ENCODE assay signal across 30 mouse cellular contexts in the genomic region with DNA sequence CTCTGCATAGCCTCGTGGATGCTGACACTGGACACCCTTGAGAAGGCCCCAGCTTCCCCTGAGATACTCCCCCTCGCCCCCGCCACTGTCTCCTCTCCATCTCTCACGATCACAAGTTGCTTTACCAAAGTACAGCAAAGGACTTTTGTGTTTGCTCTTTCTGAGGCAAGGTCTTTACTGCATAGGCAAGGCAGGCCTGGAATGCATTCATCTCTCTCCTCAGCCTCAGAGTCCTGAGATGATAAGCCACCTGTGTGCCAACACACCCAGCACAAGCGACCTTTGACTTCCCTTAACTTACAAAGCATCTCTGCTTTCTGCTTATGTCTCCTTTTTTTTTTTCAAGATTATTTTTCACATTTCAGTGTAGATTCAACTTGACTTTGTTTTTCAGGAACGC.
DNase-seq lines count a peak whose midpoint lies in the region; ATAC-seq and TF ChIP-seq lines count a peak whose summit lies in the region.
"Had no signal": no experiment of that assay in that cellular context is flagged by ENCODE, and none has a peak within 500 bp of the region (broad histone marks: within the 10 kb centered on the region; RNA-seq: fewer than 3 reads in every experiment).

No protein-coding gene starts in this region.

- no peak overlapping the region for H3K4me2 ChIP-seq in heart, embryonic 12.5 days
- no peak overlapping the region for H3K4me2 ChIP-seq in lung, embryonic 14.5 days
- no peak overlapping the region for H3K4me2 ChIP-seq in stomach, embryonic 14.5 days (replicated peaks; ENCODE audit: low read depth, low read length)
- H3K4me2 ChIP-seq: embryonic facial prominence, embryonic 13.5 days; forebrain, embryonic 15.5 days; hindbrain, embryonic 15.5 days; limb, embryonic 15.5 days; liver, embryonic 13.5 days had no signal

- 55% methylated on average over 6 of the region's 6 CpGs for WGBS in heart, embryonic 12.5 days
- 60% methylated on average over 6 of the region's 6 CpGs for WGBS in lung, embryonic 14.5 days
- 63% methylated on average over 6 of the region's 6 CpGs for WGBS in lung, adult 2 months
- WGBS in stomach, embryonic 14.5 days: 61% methylated on average over 6 of the region's 6 CpGs

- no peak for TF ChIP-seq POLR2A in lung, adult 2 months (IDR thresholded peaks at IDR 0.05; ENCODE audit: borderline replicate concordance, extremely low read depth, low read depth, low read length)

- H3K4me3 ChIP-seq in heart, embryonic 12.5 days: no peak overlapping the region
- no peak overlapping the region for H3K4me3 ChIP-seq in lung, embryonic 14.5 days (ENCODE audit: low read depth, low read length)
- no peak overlapping the region for H3K4me3 ChIP-seq in lung, adult 2 months (replicated peaks; ENCODE audit: extremely low read depth, low read depth, low read length)
- no peak overlapping the region for H3K4me3 ChIP-seq in stomach, embryonic 14.5 days (ENCODE audit: low read depth, low read length)
- H3K4me3 ChIP-seq: embryonic facial prominence, embryonic 13.5 days; forebrain, embryonic 10.5 days; forebrain, embryonic 15.5 days; gastrocnemius, adult 2 months; hindbrain, embryonic 15.5 days; limb, embryonic 10.5 days; limb, embryonic 15.5 days; liver, embryonic 13.5 days; midbrain, embryonic 10.5 days had no signal

- peak overlapping the region; percentile 48 for H3K27ac ChIP-seq in heart, embryonic 12.5 days (ENCODE audit: poor library complexity, severe bottlenecking)
- H3K27ac ChIP-seq in lung, embryonic 14.5 days (ENCODE audit: low read depth): no peak overlapping the region
- H3K27ac ChIP-seq in stomach, embryonic 14.5 days (ENCODE audit: low read length): no peak overlapping the region
- H3K27ac ChIP-seq: embryonic facial prominence, embryonic 13.5 days; forebrain, embryonic 10.5 days; forebrain, embryonic 15.5 days; gastrocnemius, adult 2 months; hindbrain, embryonic 15.5 days; limb, embryonic 10.5 days; limb, embryonic 15.5 days; liver, embryonic 13.5 days; midbrain, embryonic 10.5 days had no signal

- H3K4me1 ChIP-seq in heart, embryonic 12.5 days (replicated peaks): peaks cover 76% of the 10 kb centered on the region
- peaks cover 9% of the 10 kb centered on the region; the same call in 1 of the 2 replicates for H3K4me1 ChIP-seq in lung, embryonic 14.5 days (ENCODE audit: insufficient read depth)
- peaks cover 16% of the 10 kb centered on the region for H3K4me1 ChIP-seq in lung, adult 2 months (ENCODE audit: control insufficient read depth, insufficient read depth, low read length)
- H3K4me1 ChIP-seq in stomach, embryonic 14.5 days (ENCODE audit: control insufficient read depth, insufficient read depth, low read length): peaks cover 37% of the 10 kb centered on the region

- H3K9me3 ChIP-seq in heart, embryonic 12.5 days (replicated peaks): no peaks in the 10 kb centered on the region
- H3K9me3 ChIP-seq in lung, embryonic 14.5 days (ENCODE audit: low read depth, low read length): no peaks in the 10 kb centered on the region
- H3K9me3 ChIP-seq in stomach, embryonic 14.5 days (ENCODE audit: control insufficient read depth, low read depth, low read length): no peaks in the 10 kb centered on the region
- H3K9me3 ChIP-seq: embryonic facial prominence, embryonic 13.5 days; forebrain, embryonic 10.5 days; forebrain, embryonic 15.5 days; hindbrain, embryonic 15.5 days; limb, embryonic 10.5 days; limb, embryonic 15.5 days; liver, embryonic 13.5 days; midbrain, embryonic 10.5 days had no signal

- DNase-seq in heart, adult 18-20 months: no peak
- no peak for DNase-seq in lung, embryonic 14.5 days
- no peak for DNase-seq in lung, adult 2 months
- DNase-seq in ovary, postnatal 36 days (ENCODE audit: low spot score): no peak
- no peak for DNase-seq in frontal cortex, adult 2 months (ENCODE audit: extremely low spot score in 1 of 2, low spot score in 1 of 2)
- DNase-seq: adrenal gland, adult 2 months; adrenal gland, postnatal 36 days; cerebellum, adult 18-20 months; cerebellum, postnatal 10 days; gastrocnemius, adult 2 months; gastrocnemius, postnatal 36 days; kidney, adult 9 months; kidney, postnatal 10 days; liver, embryonic 13.5 days; lung, adult 18-20 months; right cerebral cortex, adult 18-20 months; right cerebral cortex, postnatal 4 days; thymus, adult 18-20 months; thymus, postnatal 25 days had no signal

- H3K36me3 ChIP-seq in heart, embryonic 12.5 days: peaks cover 3% of the 10 kb centered on the region; the same call in 1 of the 2 replicates
- H3K36me3 ChIP-seq in lung, embryonic 14.5 days (ENCODE audit: insufficient read depth): no peaks in the 10 kb centered on the region
- no peaks in the 10 kb centered on the region for H3K36me3 ChIP-seq in stomach, embryonic 14.5 days (ENCODE audit: control insufficient read depth, insufficient read depth, low read length)
- H3K36me3 ChIP-seq: embryonic facial prominence, embryonic 13.5 days; forebrain, embryonic 10.5 days; forebrain, embryonic 15.5 days; hindbrain, embryonic 15.5 days; limb, embryonic 10.5 days; limb, embryonic 15.5 days; midbrain, embryonic 10.5 days had no signal

- no peak for ATAC-seq in heart, embryonic 12.5 days (ENCODE audit: insufficient number of reproducible peaks, low FRiP score)
- ATAC-seq in lung, embryonic 14.5 days (ENCODE audit: insufficient read depth): peak; percentile 35; the same call in 1 of the 2 replicates
- peak; percentile 47; the same call in 1 of the 2 replicates for ATAC-seq in stomach, embryonic 14.5 days (ENCODE audit: insufficient number of reproducible peaks, insufficient read depth, low FRiP score, low read depth)
- ATAC-seq: forebrain, embryonic 15.5 days; inflammation-experienced regulatory T-cells, adult 6 months; midbrain, embryonic 16.5 days had no signal

- no peak overlapping the region for H3K9ac ChIP-seq in heart, embryonic 12.5 days
- H3K9ac ChIP-seq in lung, embryonic 14.5 days: no peak overlapping the region
- H3K9ac ChIP-seq in stomach, embryonic 14.5 days (replicated peaks; ENCODE audit: low read depth, low read length): no peak overlapping the region
- H3K9ac ChIP-seq: embryonic facial prominence, embryonic 13.5 days; forebrain, embryonic 15.5 days; hindbrain, embryonic 15.5 days; limb, embryonic 15.5 days; liver, embryonic 13.5 days had no signal

- no peak for TF ChIP-seq CTCF in lung, embryonic 14.5 days (IDR thresholded peaks at IDR 0.05; ENCODE audit: low read depth)
- no peak for TF ChIP-seq CTCF in lung, adult 2 months (IDR thresholded peaks at IDR 0.05; ENCODE audit: insufficient read depth, low read length)

- no peaks in the 10 kb centered on the region for H3K27me3 ChIP-seq in heart, embryonic 12.5 days (replicated peaks)
- H3K27me3 ChIP-seq in lung, embryonic 14.5 days (ENCODE audit: insufficient read depth, low read length): no peaks in the 10 kb centered on the region
- no peaks in the 10 kb centered on the region for H3K27me3 ChIP-seq in stomach, embryonic 14.5 days (ENCODE audit: control insufficient read depth, insufficient read depth, low read length)
- H3K27me3 ChIP-seq: embryonic facial prominence, embryonic 13.5 days; forebrain, embryonic 15.5 days; hindbrain, embryonic 15.5 days; limb, embryonic 15.5 days; liver, embryonic 13.5 days had no signal
